Mouse (Mus musculus) embryonic fibroblast, embryonic 13.5 days (primary cell): ENCODE measurements around the gene Oaz3.

Experiments
- CTCF ChIP-seq: IDR thresholded peaks from 2 replicates; pipeline ENCODE4 v1.5.1; 2011; ENCODE audit warnings: mild to moderate bottlenecking, control low read depth, low read length, moderate library complexity, borderline replicate concordance; ENCODE audit not compliant: insufficient read depth
- POLR2A ChIP-seq: IDR thresholded peaks from 2 replicates; pipeline ENCODE4 v1.6.1; 2011; ENCODE audit warnings: low read depth, mild to moderate bottlenecking, control low read depth, low read length, moderate library complexity

- no peak for TF ChIP-seq CTCF
- no peak for TF ChIP-seq POLR2A
Measured at GRCm38 (mm10) chr3:94391001-94391400, 52.7 kb downstream of the Oaz3 start.
